Mouse (Mus musculus) kidney, adult 9 months (tissue): ENCODE results near the gene Gng13.
"Not testable (repeated sequence)": the region's sequence is repeated elsewhere in the genome, so short reads cannot be mapped to it uniquely, and the experiment has no call there.

Experiments
- DNase-seq: peaks from one replicate; pipeline ENCODE4 v3.0.0; 2022

The Gng13 gene

GRCm38 (mm10) chr17:25735246-25735645 lies 18.3 kb downstream of the Gng13 start:
- DNase-seq = no peak

GRCm38 (mm10) chr17:25735745-25736144 lies 18.8 kb downstream of the Gng13 start, which contains the start of gene Mslnl:
Mslnl (plus strand) TSS chr17:25736042.
- no peak for DNase-seq

GRCm38 (mm10) chr17:25738861-25739260 lies 21.9 kb downstream of the Gng13 start:
- no peak for DNase-seq

GRCm38 (mm10) chr17:25741471-25741870 lies 24.5 kb downstream of the Gng13 start:
- not testable (repeated sequence) for DNase-seq

- DNase-seq = no peak
These were observed 26.9 kb downstream of the Gng13 start for GRCm38 (mm10) chr17:25743831-25744230.

- DNase-seq = no peak
These were observed 27.3 kb downstream of the Gng13 start for GRCm38 (mm10) chr17:25744311-25744710.

GRCm38 (mm10) chr17:25748238-25748637 lies 31.3 kb downstream of the Gng13 start:
- DNase-seq = no peak

GRCm38 (mm10) chr17:25749314-25749713 lies 32.3 kb downstream of the Gng13 start:
- no peak for DNase-seq

GRCm38 (mm10) chr17:25751446-25751845 lies 34.5 kb downstream of the Gng13 start:
- peak; percentile 26 for DNase-seq

GRCm38 (mm10) chr17:25754241-25754640 lies 37.3 kb downstream of the Gng13 start, which contains the start of gene Msln:
Msln (minus strand) TSS chr17:25754378.
- no peak for DNase-seq

GRCm38 (mm10) chr17:25755086-25755485 lies 38.1 kb downstream of the Gng13 start:
- no peak for DNase-seq

GRCm38 (mm10) chr17:25755627-25756377 lies 38.8 kb downstream of the Gng13 start:
- no peak for DNase-seq

GRCm38 (mm10) chr17:25756378-25757242 lies 39.6 kb downstream of the Gng13 start:
- DNase-seq = no peak

- no peak for DNase-seq
These were observed 40.7 kb downstream of the Gng13 start for GRCm38 (mm10) chr17:25757691-25758090.

GRCm38 (mm10) chr17:25760148-25760547 lies 43.2 kb downstream of the Gng13 start:
- no peak for DNase-seq

- DNase-seq = no peak
These were observed 44.6 kb downstream of the Gng13 start for GRCm38 (mm10) chr17:25761561-25761970.

GRCm38 (mm10) chr17:25762591-25762990 lies 45.6 kb downstream of the Gng13 start:
- DNase-seq = no peak

- no peak for DNase-seq
These were observed 48.9 kb downstream of the Gng13 start for GRCm38 (mm10) chr17:25765886-25766285.
